Mouse (Mus musculus): ENCODE data around the gene Fkbp7.

- TF ChIP-seq CTCF (IDR thresholded peaks at IDR 0.05; ENCODE audit: borderline replicate concordance, control insufficient read depth, extremely low read depth, insufficient read depth, low read length, poor library complexity) (no peak), POLR2A (IDR thresholded peaks at IDR 0.05; ENCODE audit: control insufficient read depth, extremely low read depth, insufficient read depth, low read length, poor library complexity) (no peak)
These were observed 29.3 kb upstream of the Fkbp7 start for GRCm38 (mm10) chr2:76702188-76702587.

Measured in thymus, adult 2 months (tissue).